Mouse (Mus musculus): Measurements from ENCODE around the gene Mrpl10. TPM values are rescaled to one million over a fixed set of nuclear protein-coding genes. Genes with fewer than 3 reads are reported as not detected.

Gene Mrpl10
- polyA plus RNA-seq, 1 experiment from 2014 or later: 50.7 TPM

- no peak overlapping the region for H3K4me2 ChIP-seq (replicated peaks; ENCODE audit: low read depth)
- H3K4me3 ChIP-seq (ENCODE audit: low read depth, low read length): no peak overlapping the region
- H3K27ac ChIP-seq (ENCODE audit: low read depth, low read length): no peak overlapping the region; the same call in 1 of the 2 replicates
- H3K9me3 ChIP-seq (ENCODE audit: control insufficient read depth): no peaks in the 10 kb centered on the region
- peaks cover 58% of the 10 kb centered on the region for H3K36me3 ChIP-seq (ENCODE audit: control insufficient read depth, insufficient read depth)
- H3K4me1 ChIP-seq (replicated peaks; ENCODE audit: control insufficient read depth, insufficient read depth, low read length): 0 out of 2 replicates have a peak, but pooled peaks cover 3% of the 10 kb centered on the region
- 56% methylated on average over 9 of the region's 9 CpGs for WGBS
- ATAC-seq: 0 out of 2 replicates have a peak, but pooled peaks have one; percentile 16
- TF ChIP-seq CTCF (IDR thresholded peaks at IDR 0.05; ENCODE audit: low read depth): no peak
- no peaks in the 10 kb centered on the region for H3K27me3 ChIP-seq (replicated peaks; ENCODE audit: control insufficient read depth, insufficient read depth, low read length)
- 0 out of 2 replicates have a peak overlapping the region, but pooled peaks have one; percentile 0 for H3K9ac ChIP-seq (ENCODE audit: low read depth, low read length)
Observed at GRCm38 (mm10) chr11:97063274-97063920, 22.0 kb downstream of the Mrpl10 start.

- H3K27me3 ChIP-seq (replicated peaks; ENCODE audit: control insufficient read depth, insufficient read depth, low read length): no peaks in the 10 kb centered on the region
- TF ChIP-seq CTCF (IDR thresholded peaks at IDR 0.05; ENCODE audit: low read depth): peak; percentile 54
- no peaks in the 10 kb centered on the region for H3K9me3 ChIP-seq (ENCODE audit: control insufficient read depth)
- WGBS: 80% methylated on average over 3 of the region's 3 CpGs
- H3K36me3 ChIP-seq (ENCODE audit: control insufficient read depth, insufficient read depth): peaks cover 53% of the 10 kb centered on the region
- H3K27ac ChIP-seq (ENCODE audit: low read depth, low read length): no peak overlapping the region
- no peak overlapping the region for H3K4me3 ChIP-seq (ENCODE audit: low read depth, low read length)
- no peak overlapping the region for H3K4me2 ChIP-seq (replicated peaks; ENCODE audit: low read depth)
- ATAC-seq: no peak
- 0 out of 2 replicates have a peak, but pooled peaks cover 3% of the 10 kb centered on the region for H3K4me1 ChIP-seq (replicated peaks; ENCODE audit: control insufficient read depth, insufficient read depth, low read length)
- H3K9ac ChIP-seq (ENCODE audit: low read depth, low read length): no peak overlapping the region
Observed at GRCm38 (mm10) chr11:97063921-97064295, 22.5 kb downstream of the Mrpl10 start.

- 0 out of 2 replicates have a peak overlapping the region, but pooled peaks have one; percentile 15 for H3K27ac ChIP-seq (ENCODE audit: low read depth, low read length)
- H3K4me1 ChIP-seq (replicated peaks; ENCODE audit: control insufficient read depth, insufficient read depth, low read length): 0 out of 2 replicates have a peak, but pooled peaks cover 3% of the 10 kb centered on the region
- H3K9ac ChIP-seq (ENCODE audit: low read depth, low read length): no peak overlapping the region
- TF ChIP-seq CTCF (IDR thresholded peaks at IDR 0.05; ENCODE audit: low read depth): no peak
- H3K4me2 ChIP-seq (replicated peaks; ENCODE audit: low read depth): no peak overlapping the region
- no peaks in the 10 kb centered on the region for H3K9me3 ChIP-seq (ENCODE audit: control insufficient read depth)
- WGBS: 80% methylated on average over 12 of the region's 12 CpGs
- no peaks in the 10 kb centered on the region for H3K27me3 ChIP-seq (replicated peaks; ENCODE audit: control insufficient read depth, insufficient read depth, low read length)
- H3K4me3 ChIP-seq (ENCODE audit: low read depth, low read length): no peak overlapping the region
- ATAC-seq: no peak
- H3K36me3 ChIP-seq (ENCODE audit: control insufficient read depth, insufficient read depth): peaks cover 36% of the 10 kb centered on the region
Observed at GRCm38 (mm10) chr11:97065538-97066295, 24.4 kb downstream of the Mrpl10 start.

- Histone ChIP-seq H3K4me2 (replicated peaks; ENCODE audit: low read depth) (no peak overlapping the region), H3K4me1 (replicated peaks; ENCODE audit: control insufficient read depth, insufficient read depth, low read length) (0 out of 2 replicates have a peak, but pooled peaks cover 3% of the 10 kb centered on the region), H3K27ac (ENCODE audit: low read depth, low read length) (no peak overlapping the region), H3K4me3 (ENCODE audit: low read depth, low read length) (no peak overlapping the region), H3K9me3 (ENCODE audit: control insufficient read depth) (no peaks in the 10 kb centered on the region), H3K36me3 (ENCODE audit: control insufficient read depth, insufficient read depth) (peaks cover 25% of the 10 kb centered on the region), H3K9ac (ENCODE audit: low read depth, low read length) (no peak overlapping the region), H3K27me3 (replicated peaks; ENCODE audit: control insufficient read depth, insufficient read depth, low read length) (no peaks in the 10 kb centered on the region)
- WGBS: 47% methylated on average over 22 of the region's 22 CpGs
- ATAC-seq: peak; percentile 75
- TF ChIP-seq CTCF (IDR thresholded peaks at IDR 0.05; ENCODE audit: low read depth): no peak
Observed at GRCm38 (mm10) chr11:97066656-97067360, 25.4 kb downstream of the Mrpl10 start.

- TF ChIP-seq CTCF (IDR thresholded peaks at IDR 0.05; ENCODE audit: low read depth): no peak
- Histone ChIP-seq H3K27ac (ENCODE audit: low read depth, low read length) (peak overlapping the region; percentile 35; the same call in 1 of the 2 replicates), H3K27me3 (replicated peaks; ENCODE audit: control insufficient read depth, insufficient read depth, low read length) (no peaks in the 10 kb centered on the region), H3K9ac (ENCODE audit: low read depth, low read length) (no peak overlapping the region), H3K9me3 (ENCODE audit: control insufficient read depth) (no peaks in the 10 kb centered on the region), H3K4me2 (replicated peaks; ENCODE audit: low read depth) (no peak overlapping the region), H3K36me3 (ENCODE audit: control insufficient read depth, insufficient read depth) (peaks cover 23% of the 10 kb centered on the region; the same call in 1 of the 2 replicates), H3K4me1 (replicated peaks; ENCODE audit: control insufficient read depth, insufficient read depth, low read length) (0 out of 2 replicates have a peak, but pooled peaks cover 3% of the 10 kb centered on the region), H3K4me3 (ENCODE audit: low read depth, low read length) (no peak overlapping the region)
- ATAC-seq: no peak
- 54% methylated on average over 1 of the region's 1 CpGs for WGBS
Observed at GRCm38 (mm10) chr11:97069333-97069732, 28.0 kb downstream of the Mrpl10 start.

GRCm38 (mm10) chr11:97069770-97070169, 28.4 kb downstream of the Mrpl10 start:
- Histone ChIP-seq H3K4me3 (ENCODE audit: low read depth, low read length) (no peak overlapping the region), H3K9ac (ENCODE audit: low read depth, low read length) (no peak overlapping the region), H3K4me1 (replicated peaks; ENCODE audit: control insufficient read depth, insufficient read depth, low read length) (0 out of 2 replicates have a peak, but pooled peaks cover 3% of the 10 kb centered on the region), H3K4me2 (replicated peaks; ENCODE audit: low read depth) (no peak overlapping the region), H3K9me3 (ENCODE audit: control insufficient read depth) (no peaks in the 10 kb centered on the region), H3K36me3 (ENCODE audit: control insufficient read depth, insufficient read depth) (peaks cover 23% of the 10 kb centered on the region; the same call in 1 of the 2 replicates), H3K27ac (ENCODE audit: low read depth, low read length) (no peak overlapping the region), H3K27me3 (replicated peaks; ENCODE audit: control insufficient read depth, insufficient read depth, low read length) (no peaks in the 10 kb centered on the region)
- WGBS: 53% methylated on average over 2 of the region's 2 CpGs
- peak; percentile 34; the same call in 1 of the 2 replicates for ATAC-seq
- no peak for TF ChIP-seq CTCF (IDR thresholded peaks at IDR 0.05; ENCODE audit: low read depth)
